Mouse (Mus musculus): ENCODE data around the gene 1700029I15Rik.

DNA sequence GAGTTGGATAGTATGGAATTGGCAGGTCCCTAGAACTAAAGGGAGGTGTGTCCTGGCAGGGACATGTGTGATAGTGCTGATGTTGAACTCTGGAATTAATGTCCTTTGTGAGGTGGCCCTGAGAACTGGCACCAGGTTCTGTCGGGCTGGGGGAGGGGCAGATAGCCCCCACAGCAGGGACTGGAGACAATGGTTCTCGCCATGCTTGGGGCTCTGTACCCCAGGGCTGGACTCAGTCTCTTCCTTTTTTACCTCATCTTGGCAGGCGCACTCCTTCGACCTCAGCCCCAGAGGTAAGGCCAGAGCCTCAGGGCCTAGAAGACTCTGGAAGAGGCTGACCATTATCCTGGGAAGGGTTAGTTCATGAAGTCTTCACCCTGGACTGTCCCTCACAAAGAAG lies 421 bp downstream of the 1700029I15Rik start:
- TF ChIP-seq CTCF (IDR thresholded peaks at IDR 0.05; ENCODE audit: extremely low read depth, insufficient read depth, insufficient read length, insufficient replicate concordance), result no peak
- TF ChIP-seq POLR2A (IDR thresholded peaks at IDR 0.05; ENCODE audit: low read depth, low read length), result no peak
